Mouse (Mus musculus) neutrophil, adult 5-6 weeks (primary cell): ENCODE results near the gene Evx2. TPM values are rescaled to one million over a fixed set of nuclear protein-coding genes. Genes with fewer than 3 reads are reported as not detected.

ENCODE experiments used
- ATAC-seq: fragments of 151-379, 151-347 bp; 2 replicates; pipeline ENCODE4 v1.8.0; 2017; ENCODE audit warnings: mild to moderate bottlenecking, moderate TSS enrichment; ENCODE audit not compliant: insufficient number of reproducible peaks, poor library complexity, low FRiP score, severe bottlenecking; ENCODE audit errors: extremely low read depth
- total RNA-seq: library from RNA; stranded (forward); fragments of 200-1000 nt; gene quantifications from 2 replicates; pipeline ENCODE4 v1.2.3, GENCODE M21; 2017

Evx2 gene
- total RNA-seq = not detected in 2 replicates

GRCm38 (mm10) chr2:74659507-74660005, at the start of gene Evx2:
Evx2 (minus strand) TSS chr2:74659557.
- ATAC-seq = no peak

- no peak for ATAC-seq
These were observed 49.3 kb upstream of the Evx2 start for GRCm38 (mm10) chr2:74708676-74709075.

- no peak for ATAC-seq
These were observed 48.2 kb upstream of the Evx2 start for GRCm38 (mm10) chr2:74707599-74707998.

GRCm38 (mm10) chr2:74706393-74706960, 47.1 kb upstream of the Evx2 start:
- no peak for ATAC-seq

GRCm38 (mm10) chr2:74705467-74706089, 46.2 kb upstream of the Evx2 start:
- no peak for ATAC-seq

- ATAC-seq = no peak
These were observed 45.7 kb upstream of the Evx2 start for GRCm38 (mm10) chr2:74704999-74705466.

GRCm38 (mm10) chr2:74704393-74704998, 45.1 kb upstream of the Evx2 start, which contains the start of gene Hoxd8:
Hoxd8 (plus strand) TSS chr2:74704615.
- ATAC-seq = no peak

GRCm38 (mm10) chr2:74703720-74704392, 44.5 kb upstream of the Evx2 start:
- ATAC-seq = no peak

- ATAC-seq = no peak
These were observed 44.0 kb upstream of the Evx2 start for GRCm38 (mm10) chr2:74703317-74703716.

- no peak for ATAC-seq
These were observed 43.5 kb upstream of the Evx2 start for GRCm38 (mm10) chr2:74702820-74703219.

GRCm38 (mm10) chr2:74701949-74702819, 42.8 kb upstream of the Evx2 start:
- no peak for ATAC-seq

GRCm38 (mm10) chr2:74700546-74701112, 41.3 kb upstream of the Evx2 start:
- no peak for ATAC-seq

- ATAC-seq = no peak
These were observed 40.5 kb upstream of the Evx2 start for GRCm38 (mm10) chr2:74699664-74700545.

GRCm38 (mm10) chr2:74699053-74699430, 39.7 kb upstream of the Evx2 start:
- ATAC-seq = no peak

GRCm38 (mm10) chr2:74698201-74699052, 39.1 kb upstream of the Evx2 start:
- ATAC-seq = no peak

GRCm38 (mm10) chr2:74697567-74698121, 38.3 kb upstream of the Evx2 start, which contains the start of gene Hoxd9:
Hoxd9 (plus strand) TSS chr2:74697727.
- no peak for ATAC-seq
